Mouse (Mus musculus) kidney, adult 8-10 months (tissue): ENCODE data around the gene Rcn3.
"Not testable (repeated sequence)": the region's sequence is repeated elsewhere in the genome, so short reads cannot be mapped to it uniquely, and the experiment has no call there.

Source experiments
- DNase-seq, 2 experiments: peaks; one replicate each; pipeline ENCODE4 v3.0.0; 2022

The Rcn3 gene

DNA sequence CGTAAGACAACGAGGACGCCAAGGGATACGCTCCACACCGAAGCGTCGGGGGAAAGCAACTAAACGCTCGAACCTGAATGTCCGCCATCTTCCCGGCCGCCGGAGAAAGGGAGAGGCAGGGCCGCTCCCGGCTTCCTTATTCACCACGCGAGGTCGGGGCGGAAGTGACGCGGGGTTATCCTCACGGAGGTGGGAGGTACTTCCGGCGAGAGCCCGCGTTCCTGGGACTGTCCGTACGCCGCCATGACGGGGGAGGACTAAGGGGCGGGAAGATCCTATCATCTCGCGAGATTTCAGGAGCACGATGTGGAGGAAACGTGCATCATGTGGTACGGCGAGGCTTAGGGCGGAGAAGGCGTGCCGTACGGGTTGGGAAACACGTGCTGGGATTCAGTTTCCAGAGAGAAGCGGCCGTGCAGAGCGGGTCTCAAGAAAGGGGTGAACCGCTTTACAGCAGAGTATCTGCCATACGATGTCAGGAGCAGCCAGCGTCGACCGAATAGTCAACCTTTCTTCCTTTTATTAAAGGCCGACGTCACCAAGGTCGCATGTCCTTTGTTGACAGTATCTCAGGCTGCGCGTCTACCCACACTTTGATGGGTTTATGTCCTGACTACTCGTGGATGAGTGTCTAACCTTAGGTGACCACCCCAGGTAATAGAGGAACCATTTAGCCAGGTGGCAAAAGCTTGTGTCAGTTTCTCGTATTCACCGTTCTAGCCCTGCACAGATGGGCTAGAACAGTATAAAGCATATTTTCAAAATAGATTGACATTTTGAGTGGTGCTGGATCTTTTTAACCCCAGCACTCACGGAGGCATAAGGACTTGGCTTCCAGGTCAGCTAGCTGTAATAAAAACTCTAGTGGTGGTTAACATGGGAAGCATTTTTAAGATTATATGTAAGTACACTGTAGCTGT is 32.5 kb upstream of the Rcn3 start, which contains the start of gene Rps11:
Rps11 (minus strand) TSS at position 216 of the 920 bp plus-strand sequence.
- DNase-seq = peak; percentile 99

DNA sequence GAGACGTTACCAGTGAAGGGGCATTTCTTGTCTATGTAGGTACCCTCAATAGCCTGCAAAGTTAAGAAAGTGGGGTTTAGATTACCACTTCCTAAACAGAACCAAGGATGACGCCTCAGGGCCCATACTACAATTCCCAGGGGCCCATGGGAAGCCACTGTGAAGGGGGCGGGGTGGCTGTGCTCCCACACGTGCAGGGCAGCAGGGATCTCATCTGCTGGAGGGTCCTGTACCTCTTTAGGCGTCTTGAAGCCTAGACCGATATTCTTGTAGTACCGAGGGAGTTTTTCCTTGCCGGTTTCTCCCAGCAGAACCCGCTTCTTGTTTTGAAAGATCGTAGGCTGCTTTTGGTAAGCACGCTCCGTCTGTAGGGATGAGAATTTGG is 31.2 kb upstream of the Rcn3 start:
- no peak for DNase-seq

DNA sequence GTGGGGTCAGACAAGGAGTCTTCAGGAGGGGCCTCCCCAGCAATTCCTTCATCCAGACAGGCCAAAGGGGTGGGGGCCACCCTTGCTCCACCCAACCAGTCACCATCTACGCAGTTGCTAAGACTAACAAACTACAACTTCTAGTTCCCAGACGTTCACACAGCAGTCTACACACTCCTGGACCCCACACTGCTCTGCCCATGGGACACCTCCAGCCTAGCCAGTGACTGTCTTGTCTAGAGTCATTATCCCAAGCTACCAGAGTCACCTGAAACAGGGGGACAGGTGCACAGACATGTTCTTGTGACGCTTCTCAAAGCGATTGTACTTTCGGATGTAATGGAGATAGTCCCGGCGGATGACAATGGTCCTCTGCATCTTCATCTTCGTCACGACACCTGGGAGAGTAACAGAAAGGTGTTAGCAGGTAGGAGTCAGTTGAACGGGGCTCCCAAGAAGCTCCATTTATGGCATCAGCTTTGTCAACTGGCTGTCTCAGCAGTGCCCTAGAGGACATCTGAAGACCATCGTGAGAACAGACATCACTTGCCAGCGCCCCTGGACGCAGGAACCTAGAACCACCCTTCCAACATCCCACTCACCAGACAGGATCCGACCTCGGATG is 30.7 kb upstream of the Rcn3 start:
- DNase-seq = no peak

DNA sequence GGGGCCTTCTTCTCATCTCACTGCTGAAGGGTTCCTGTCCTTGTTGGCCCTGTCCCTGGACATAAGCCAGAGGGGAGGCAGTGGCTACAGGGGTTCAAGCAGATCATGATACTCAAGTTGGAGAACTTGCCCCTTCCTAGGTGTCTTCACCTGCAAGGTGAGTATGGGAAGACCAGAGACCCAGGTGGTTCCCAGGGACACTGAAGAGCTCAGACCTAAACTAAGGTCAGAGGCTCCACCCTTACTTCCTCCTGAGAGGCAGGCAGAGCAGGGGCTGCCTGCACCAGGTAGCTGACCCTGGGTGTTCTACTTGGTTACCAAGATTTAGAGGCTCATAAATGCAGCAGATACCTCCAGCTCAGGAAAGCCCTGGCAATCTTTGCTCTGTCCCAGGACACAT is 29.9 kb upstream of the Rcn3 start:
- DNase-seq = no peak

DNA sequence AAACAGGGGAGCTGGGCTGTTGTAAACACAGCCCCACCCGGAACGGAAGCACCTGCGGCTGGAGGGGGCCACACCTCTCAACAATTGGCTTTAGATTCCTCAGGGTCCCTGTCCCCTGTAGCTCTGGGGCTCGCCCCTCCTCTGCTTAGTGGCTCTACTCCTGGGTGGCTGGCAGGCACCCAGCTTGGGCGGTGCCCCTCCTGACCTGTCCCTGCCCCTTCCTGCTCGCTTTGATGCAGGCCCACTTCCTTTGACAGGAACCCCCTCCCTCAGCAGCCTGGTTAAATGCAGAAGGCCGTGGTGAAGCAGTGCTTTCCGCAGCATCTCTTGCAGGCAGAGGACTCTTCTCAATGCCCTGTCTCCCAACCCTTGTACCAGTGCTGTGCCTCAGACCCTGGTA is 29.4 kb upstream of the Rcn3 start:
- DNase-seq = no peak

DNA sequence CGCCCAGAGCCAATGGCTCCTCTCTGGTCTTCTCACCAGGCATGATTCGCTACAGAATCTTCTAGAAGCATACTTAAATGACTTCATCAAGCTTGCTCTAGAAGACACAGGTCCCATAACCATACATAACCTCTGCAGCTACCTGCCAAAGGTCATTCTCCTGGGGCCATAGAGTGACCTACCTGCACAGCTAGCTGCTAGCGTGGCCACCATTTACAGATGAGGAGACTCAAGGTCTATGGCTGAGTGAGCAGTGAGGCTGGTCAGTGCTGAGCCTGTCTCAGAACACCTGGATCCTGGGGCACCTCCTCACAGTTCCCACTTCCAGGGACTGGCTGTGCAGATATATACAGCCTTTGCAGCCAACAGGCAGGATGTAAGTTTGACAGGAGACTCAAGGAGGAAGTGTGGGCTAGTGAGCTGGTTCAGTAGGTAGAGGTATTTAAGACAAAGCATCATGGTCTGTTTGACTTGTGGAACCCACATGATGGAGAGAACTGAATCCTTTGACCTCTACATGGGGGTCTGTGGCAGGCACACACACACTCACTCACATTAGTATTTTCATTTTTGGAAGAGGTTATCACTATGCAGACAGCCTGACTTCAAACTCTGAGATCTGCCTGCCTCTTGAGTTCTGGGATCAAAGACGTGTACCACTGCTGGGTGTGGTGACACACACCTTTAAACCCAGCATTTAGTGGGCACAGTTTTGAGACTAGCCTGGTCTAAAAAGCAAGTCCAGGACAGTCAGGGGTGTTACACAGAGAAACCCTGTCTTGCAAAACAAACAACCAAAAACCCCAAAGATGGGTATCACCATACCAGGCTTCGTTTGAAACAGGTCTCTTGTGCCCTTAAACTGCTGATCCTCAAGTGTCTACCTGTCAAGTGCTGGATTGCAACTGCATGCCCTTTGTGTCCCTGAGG is 28.0 kb upstream of the Rcn3 start:
- no peak for DNase-seq

DNA sequence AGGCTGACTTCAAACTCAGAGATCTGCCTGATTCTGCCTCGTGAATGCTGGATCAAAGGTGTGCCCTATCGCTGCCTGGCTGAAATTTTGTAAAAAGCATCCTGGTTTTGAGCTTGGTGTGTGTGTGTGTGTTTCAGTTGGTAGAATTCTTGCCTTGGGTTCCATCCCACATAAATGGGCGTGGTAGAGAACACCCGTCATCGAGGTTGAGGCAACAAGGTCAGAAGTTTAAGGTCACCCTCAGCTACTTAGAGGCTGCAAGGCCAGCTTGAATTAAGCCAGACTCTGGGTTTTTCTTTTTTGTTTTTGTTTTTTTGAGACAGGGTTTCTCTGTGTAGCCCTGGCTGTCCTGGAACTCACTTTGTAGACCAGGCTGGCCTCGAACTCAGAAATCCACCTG is 26.3 kb upstream of the Rcn3 start:
- DNase-seq = no peak

DNA sequence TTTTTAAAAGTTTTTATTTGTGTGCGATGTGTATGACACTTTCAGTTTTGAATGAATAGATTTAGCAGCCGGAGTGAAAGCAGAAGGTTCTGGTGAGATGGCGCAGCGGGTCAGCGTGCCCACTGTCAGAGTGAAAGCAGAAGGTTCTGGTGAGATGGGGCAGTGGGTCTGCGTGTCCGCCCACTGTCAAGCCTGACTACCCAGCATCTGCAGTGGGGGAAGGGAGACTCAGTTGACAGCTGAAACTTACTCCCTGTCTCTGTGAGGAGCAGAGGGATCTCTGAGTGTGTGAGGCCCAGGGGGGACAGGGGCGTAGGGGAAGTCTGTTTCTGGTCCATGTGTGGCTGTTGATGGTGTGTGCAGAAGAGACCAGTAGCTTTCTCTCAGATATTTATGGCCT is 25.5 kb upstream of the Rcn3 start:
- DNase-seq = no peak

DNA sequence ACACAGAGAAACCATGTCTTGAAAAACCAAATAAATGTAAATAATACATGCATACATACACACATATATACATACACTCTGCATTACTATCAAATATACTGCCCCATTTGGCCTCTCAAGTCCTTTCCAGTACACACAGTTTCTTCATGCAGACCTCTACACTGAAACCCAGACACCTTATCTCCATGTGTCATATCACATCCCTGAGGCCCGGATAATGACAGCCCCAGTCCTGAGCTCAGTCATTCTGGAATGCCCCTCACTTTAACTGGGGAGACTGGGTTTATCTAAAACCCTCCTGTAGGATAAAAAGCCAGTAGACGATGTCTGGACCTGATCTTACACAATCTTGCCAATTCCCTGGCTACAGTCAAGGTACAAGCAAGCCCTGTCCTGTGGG is 21.5 kb upstream of the Rcn3 start:
- no peak for DNase-seq

DNA sequence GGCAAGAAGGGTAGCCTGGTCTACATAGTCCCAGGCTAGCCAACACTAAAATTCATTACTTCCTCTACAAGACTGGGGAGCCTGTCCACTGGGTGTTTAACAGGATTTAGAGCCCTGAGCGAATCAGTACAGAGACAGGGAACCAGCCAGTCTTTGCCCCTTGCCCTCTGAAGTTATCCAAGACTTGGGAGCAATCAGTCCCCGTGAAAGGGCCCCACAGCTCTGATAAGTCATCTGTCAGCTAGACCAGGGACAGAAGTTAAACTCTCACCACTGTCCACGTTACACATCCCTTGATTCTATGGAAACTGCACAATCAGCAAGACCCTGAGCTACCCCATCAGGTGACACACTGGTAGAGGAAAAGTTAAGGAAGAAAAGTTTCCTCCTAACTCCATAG is 20.5 kb upstream of the Rcn3 start:
- no peak for DNase-seq

DNA sequence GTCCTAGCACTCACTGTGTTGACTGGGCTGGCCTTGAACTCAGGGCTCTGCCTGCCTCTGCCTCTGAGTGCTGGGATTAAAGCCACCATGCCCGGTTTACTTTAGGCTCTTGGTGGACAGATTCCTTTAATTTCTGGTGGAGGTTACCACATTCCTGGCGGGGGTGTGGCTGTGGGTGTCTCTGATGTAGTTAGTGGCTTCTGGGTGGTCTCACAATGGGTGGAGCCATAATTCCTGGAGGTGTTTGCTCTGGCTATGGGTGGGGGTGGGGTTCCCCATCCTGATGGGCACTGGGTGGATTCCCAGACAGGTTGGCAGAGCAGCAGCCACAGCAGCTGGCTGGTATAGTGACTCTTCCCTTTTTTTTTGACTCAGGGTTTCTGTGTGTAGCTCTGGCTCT is 19.9 kb upstream of the Rcn3 start:
- DNase-seq = no peak

DNA sequence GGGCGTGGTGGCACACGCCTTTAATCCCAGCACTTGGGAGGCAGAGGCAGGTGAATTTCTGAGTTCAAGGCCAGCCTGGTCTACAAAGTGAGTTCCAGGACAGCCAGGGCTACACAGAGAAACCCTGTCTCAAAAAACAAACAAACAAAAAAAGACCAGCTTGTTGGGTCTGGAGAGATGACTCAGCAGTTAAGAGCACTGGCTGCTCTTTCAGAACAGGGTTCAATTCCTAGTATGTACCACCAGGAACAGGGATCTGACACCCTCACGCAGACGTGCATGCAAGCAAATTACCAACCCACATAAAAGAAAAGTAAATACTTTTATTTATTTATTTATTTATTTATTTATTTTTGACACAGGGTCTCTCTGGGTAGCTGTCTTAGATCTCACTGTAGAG is 18.1 kb upstream of the Rcn3 start:
- not testable (repeated sequence) for DNase-seq

DNA sequence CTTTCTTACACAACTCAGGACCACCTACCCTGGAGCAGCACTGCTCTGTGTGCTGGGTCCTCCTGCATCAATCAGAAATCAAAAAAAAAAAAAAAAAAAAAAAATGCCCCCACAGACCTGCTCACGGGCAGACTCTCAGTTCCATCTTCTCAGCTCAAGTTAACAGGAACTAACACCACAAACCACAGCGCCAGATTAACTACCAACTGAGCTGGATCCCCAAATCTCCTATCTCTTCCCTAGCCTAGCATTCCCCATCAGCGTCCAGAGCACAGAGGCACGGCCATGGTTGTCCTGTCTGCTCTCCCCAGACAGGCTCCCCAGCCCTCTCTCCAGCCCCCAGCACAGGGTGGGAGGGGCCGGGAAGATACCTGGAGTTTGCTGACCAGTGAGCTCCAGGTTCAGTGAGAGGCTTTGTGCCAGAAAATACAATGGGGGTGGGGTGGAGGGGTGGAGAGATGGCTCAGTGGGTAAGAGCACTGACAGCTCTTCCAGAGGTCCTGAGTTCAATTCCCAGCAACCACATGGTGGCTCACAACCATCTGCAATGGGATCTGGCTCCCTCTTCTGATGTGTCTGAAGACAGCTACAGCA is 15.1 kb upstream of the Rcn3 start:
- DNase-seq = no peak

DNA sequence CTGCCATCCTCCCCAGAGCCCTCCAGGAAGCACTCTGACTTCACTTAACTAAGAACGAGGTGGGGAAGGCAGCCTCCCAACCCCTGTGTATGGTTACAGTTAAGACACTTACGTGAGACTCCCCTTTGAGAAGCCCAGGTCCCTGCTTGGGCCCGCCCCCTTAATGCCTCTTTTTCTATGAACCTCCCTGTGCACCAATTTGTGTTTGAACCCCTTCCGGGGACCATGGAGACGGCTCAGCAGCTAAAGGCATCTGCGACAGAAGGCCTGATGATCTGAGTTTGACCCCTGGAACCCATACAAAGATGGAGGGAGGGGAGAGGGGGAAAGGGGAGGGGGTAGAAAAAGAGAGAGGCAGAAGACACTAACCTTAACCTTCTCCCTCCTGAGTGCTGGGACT is 14.4 kb upstream of the Rcn3 start:
- no peak for DNase-seq

DNA sequence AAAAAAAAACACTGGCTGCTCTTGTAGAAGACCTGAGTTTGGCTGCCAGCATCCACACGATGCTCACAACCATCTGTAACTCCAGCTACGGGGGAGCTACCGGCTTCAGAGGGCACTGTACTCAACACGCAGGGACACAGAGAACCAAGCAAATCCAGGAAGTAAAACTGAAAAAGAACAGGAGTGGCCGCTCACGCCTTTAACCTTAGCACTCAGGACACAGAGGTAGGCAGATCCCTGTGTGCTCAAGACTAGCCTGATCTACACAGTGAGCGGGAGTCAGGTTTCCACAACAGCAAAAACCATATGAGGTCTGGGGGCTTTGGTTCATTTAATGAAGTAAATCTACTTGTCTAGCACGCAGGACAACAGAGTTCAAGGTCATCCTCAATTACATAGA is 13.5 kb upstream of the Rcn3 start:
- no peak for DNase-seq

DNA sequence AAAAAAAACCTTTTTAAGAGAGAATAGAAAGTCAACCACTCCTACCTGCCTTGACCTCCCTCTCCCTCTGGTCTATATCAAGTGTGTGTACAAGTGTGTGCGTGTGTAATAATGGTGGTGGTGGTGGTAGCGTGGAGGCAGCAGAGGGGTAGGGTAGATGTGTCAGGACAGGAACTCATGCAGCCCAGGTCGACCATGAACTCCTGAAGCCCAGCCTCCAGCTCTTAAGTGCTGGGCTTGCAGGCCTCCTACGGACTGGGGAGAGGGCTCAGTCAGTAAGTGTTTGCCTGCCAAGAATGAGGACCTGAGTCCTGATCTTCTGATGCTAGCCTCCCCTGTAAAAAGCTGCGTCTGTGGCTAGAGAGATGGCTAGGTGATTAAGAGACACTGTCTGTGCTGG is 12.9 kb upstream of the Rcn3 start:
- no peak for DNase-seq

DNA sequence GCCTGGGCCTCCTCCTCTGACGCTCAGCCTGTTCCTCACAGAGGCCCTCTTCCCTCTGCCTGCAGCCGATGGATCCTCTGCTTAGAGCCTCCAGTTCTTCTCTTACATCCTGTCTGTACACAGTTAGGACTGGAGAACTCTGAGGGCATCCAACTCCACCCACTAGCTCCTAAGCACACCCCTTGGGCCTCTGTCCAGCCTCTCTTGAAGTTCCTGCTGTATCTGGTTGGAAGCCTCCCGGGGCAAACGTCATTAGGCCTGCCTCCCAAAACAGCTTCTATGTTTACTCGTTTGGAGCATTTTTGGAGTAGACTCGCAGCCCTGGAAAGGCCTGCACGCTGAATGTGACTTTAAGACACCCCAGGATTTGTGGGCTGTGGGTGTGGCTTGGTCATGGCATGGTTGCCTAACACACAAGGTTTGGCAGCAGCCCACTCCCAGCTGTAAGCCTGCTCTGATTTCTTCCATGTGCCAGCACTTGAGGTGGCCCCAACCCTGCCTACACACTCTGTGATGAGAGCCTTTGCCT is 11.7 kb upstream of the Rcn3 start, which contains the start of gene Fcgrt:
Fcgrt (minus strand) TSS at position 200 of the 529 bp plus-strand sequence.
- DNase-seq = peak; percentile 96 to 98

DNA sequence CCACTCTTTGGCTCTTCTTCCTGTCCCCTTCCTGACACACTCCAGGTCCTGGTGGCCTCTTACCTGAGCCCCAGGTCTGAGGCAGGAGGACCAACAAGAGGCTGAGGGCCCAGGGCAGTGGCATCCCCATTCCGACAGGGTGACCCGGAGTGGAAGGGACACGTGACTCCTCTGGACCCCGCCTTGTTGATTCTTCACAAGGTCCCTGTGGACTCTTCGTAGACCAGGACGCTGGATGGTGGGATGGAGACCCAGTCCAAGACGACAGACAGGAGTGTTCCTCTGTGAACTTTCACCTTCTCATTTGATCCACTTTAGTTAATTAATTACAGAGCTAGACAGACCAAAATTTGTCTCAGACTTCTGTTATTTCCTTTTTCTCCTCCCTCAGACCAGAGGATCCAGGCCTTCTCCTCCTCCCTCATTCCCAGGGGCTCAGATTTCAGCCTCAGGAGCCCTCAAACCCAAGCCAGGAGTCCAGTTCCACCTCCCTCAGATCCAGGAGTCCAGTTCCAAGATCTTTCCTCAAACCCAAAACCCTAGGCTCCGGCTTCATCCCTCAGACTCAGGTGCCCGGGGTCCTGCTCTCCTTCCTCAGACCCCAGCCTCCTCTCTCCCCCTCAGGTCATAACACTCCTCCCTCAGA is 11.0 kb upstream of the Rcn3 start:
- peak; percentile 54 to 64 for DNase-seq

DNA sequence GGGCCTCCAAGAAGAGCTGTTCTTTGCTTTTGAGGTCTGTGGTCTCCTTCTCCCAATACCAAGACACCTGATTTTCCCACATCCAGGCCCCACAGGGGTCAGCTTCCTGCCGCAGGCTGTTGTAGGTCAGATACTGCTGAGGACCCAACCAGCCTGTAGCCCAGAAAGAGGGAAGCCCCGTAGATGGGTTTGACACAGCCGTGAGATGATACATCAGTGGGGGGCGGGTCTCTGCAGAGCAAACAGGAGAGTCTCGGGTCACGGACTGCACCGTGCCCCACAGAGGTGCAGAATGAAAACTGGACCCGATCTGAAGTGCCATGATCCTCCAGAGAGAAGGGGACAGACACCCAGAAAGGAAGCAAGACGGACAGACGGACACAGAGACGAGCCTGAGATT is 10.4 kb upstream of the Rcn3 start:
- DNase-seq = no peak

DNA sequence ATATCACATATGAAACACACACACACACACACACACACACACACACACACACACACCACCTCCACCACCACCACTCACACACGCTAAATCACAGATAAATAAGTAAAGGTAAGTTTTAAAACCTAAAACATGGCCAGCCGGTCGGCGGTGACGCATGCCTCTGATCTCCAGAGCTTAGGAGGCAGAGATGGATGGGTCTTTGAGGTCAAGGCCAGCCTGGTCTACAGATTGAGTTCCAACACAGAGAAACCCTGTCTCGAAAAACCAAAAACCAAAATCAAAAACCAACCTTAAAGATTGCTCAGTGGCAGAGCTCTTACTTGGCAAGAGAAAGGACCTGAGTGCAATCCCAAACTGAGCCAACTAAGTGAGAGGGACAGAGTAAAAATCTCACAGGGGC is 8.0 kb upstream of the Rcn3 start:
- no peak for DNase-seq

DNA sequence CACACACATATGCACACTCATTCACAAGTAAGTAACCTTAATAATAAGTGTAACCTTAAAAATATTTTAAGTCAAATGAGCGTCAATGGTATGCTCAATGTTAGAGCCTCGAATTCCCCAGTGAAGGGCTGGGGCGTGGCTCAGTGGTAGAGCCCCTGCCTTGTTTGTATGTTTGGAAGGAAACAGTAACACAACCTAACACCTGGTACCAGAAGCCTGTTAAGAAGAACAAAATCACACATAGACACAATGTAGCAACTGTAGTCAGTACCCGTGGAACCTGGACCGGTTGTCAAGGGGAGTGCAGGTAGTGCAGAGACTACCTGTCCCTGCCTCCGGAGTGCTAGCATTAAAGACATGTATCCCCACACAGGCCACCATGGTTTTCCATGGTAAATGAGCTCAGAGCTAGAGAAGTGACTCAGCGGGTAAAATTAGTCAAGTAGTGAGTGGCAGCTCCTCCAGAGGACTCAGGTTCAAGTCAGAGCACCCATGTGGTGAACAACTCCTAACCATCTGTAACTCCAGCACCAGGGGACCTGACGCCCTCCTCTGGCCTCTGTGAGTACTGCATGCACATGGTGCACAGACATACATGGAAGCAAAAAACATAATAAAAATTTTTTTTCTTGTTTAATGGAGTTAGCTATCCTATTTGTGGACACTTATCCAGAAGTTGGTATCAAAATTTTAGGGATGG is 6.7 kb upstream of the Rcn3 start:
- DNase-seq = no peak
